8 mouse cellular contexts compared by ENCODE assay signal in genomic region chr5:64382451-64383057, GRCm38 (mm10).
DNase-seq lines count a peak whose midpoint lies in the region; ATAC-seq and TF ChIP-seq lines count a peak whose summit lies in the region.

No protein-coding gene starts in this region.

- H3K9me3 ChIP-seq in intestine, embryonic 14.5 days (ENCODE audit: control insufficient read depth, low read length) = no peaks in the 10 kb centered on the region

- H3K4me2 ChIP-seq in intestine, embryonic 14.5 days (ENCODE audit: low read length) = no peak overlapping the region

- no peaks in the 10 kb centered on the region for H3K27me3 ChIP-seq in intestine, embryonic 14.5 days (replicated peaks; ENCODE audit: control insufficient read depth, insufficient read depth, low read length)

- H3K27ac ChIP-seq in cortical plate, adult 2 months (ENCODE audit: insufficient read depth, low read length) = no peak overlapping the region
- peak overlapping the region; percentile 75; the same call in 1 of the 2 replicates for H3K27ac ChIP-seq in intestine, embryonic 14.5 days (ENCODE audit: low read depth)

- peak; percentile 78 for ATAC-seq in intestine, embryonic 14.5 days (replicated peaks; ENCODE audit: low FRiP score, low TSS enrichment, low read depth)

- WGBS in intestine, embryonic 14.5 days = 14% methylated on average over 8 of the region's 8 CpGs

- intact Hi-C loops in gastrocnemius, postnatal 14 days (cut with DNase I; ENCODE audit: low total_unique reads) = loop anchor here (5.0 to 10.0 kb wide), 2 partner anchors 435 to 482 kb away; no protein-coding TSS in a partner anchor
- intact Hi-C loops in left cerebral cortex, postnatal 36 days (cut with DNase I) = loop anchor here (1.0 to 10.0 kb wide), 4 partner anchors 120 to 484 kb away; no protein-coding TSS in a partner anchor

- no peaks in the 10 kb centered on the region for H3K36me3 ChIP-seq in intestine, embryonic 14.5 days (ENCODE audit: control insufficient read depth, insufficient read depth, low read length)

- no peaks in the 10 kb centered on the region; the same call in 1 of the 2 replicates for H3K4me1 ChIP-seq in cortical plate, adult 2 months (ENCODE audit: control insufficient read depth, insufficient read depth, low read length)
- peaks cover 44% of the 10 kb centered on the region for H3K4me1 ChIP-seq in intestine, embryonic 14.5 days (replicated peaks; ENCODE audit: control insufficient read depth, insufficient read depth, low read length)

- TF ChIP-seq POLR2A in cortical plate, adult 2 months (IDR thresholded peaks at IDR 0.05; ENCODE audit: extremely low read depth, insufficient read depth, low read length) = no peak

- no peak overlapping the region for H3K4me3 ChIP-seq in cortical plate, adult 2 months (ENCODE audit: insufficient read depth, low read length)
- H3K4me3 ChIP-seq in intestine, embryonic 14.5 days (ENCODE audit: low read depth, low read length) = no peak overlapping the region

- TF ChIP-seq CTCF in cortical plate, adult 2 months (IDR thresholded peaks at IDR 0.05; ENCODE audit: extremely low read depth, insufficient read depth, low read length) = peak; percentile 93

- no peak overlapping the region for H3K9ac ChIP-seq in intestine, embryonic 14.5 days (ENCODE audit: low read length)

- DNase-seq in adrenal gland, adult 18-20 months (ENCODE audit: low spot score in 2 of 2) = peak; percentile 77 to 78
- DNase-seq in gastrocnemius, postnatal 14 days = peak; percentile 73
- peak; percentile 89 for DNase-seq in intestine, embryonic 14.5 days (ENCODE audit: low spot score)
- peak; percentile 72 to 83 for DNase-seq in left cerebral cortex, postnatal 36 days (ENCODE audit: low spot score in 2 of 2)
- peak; percentile 88 for DNase-seq in mesoderm, embryonic 11.5 days (ENCODE audit: low read depth, low spot score)
- peak; percentile 59 to 65 for DNase-seq in right cerebral cortex, postnatal 36 days (ENCODE audit: low spot score in 2 of 2)
- peak; percentile 76 to 84 for DNase-seq in urinary bladder, postnatal 4 days (ENCODE audit: low spot score in 2 of 2)
